Mouse (Mus musculus) CD8-positive naive resting alpha-beta T cell, adult 2 months (primary cell): ENCODE results near the gene Mrgprd.

Experiments
- DNase-seq, 2 experiments: peaks; one replicate each; pipeline ENCODE4 v3.0.0; 2022; ENCODE audit warnings: low read depth in 2 of 2, low spot score in 2 of 2

The Mrgprd gene

DNA sequence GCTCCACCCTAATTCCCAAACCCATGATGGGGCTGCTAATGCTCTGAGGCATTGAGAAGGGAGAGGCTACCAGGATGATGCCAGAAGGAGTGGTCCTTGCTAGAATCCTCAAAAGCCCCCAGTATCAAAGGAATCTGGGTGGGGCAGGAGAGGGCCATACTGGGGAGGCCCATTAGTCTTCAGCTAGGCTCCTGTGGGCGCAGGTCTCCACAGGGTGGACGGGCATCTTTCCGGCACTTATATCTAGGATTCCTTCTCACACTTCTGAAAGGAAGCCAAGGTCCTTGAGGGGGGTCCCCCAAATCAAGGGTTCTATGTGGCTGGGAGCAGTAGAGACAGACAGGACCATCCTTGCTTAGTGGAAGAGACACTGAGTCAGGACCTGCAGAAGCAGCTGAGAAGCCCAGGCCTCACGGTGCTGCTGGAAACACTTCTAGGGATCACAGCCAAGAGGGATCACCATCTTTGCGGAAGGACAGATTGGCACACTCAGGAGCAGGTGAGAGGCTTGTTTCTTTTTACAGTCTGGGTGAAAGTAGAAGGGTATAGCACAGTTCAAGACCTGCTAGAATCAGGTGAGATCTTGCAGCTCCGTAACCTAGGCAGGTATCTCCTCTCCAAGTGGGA, at the start of gene Mrgprd:
TSS of gene Mrgprd (plus strand) at position 51 of the 627 bp plus-strand sequence.
- DNase-seq, result no peak

DNA sequence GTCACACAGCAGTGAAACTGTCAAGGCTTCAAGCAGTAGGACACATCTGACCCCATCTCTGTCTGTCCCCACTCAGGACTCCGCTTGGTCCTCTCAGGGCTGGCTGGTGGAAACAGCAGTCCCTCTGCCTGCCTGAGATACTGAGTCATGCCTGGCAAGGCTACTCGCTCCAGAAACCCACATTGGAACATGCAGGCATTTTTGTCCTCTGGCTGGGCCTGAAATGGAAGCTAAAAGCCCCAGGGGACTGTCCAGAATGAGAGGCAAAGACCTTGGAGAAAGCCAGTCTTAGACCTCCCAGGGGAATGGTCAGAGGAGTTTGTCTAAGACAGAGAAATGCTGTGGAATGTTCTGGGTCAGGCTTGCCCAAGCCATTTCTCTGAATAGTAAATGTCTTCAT, 48.6 kb upstream of the Mrgprd start:
- DNase-seq, result no peak

DNA sequence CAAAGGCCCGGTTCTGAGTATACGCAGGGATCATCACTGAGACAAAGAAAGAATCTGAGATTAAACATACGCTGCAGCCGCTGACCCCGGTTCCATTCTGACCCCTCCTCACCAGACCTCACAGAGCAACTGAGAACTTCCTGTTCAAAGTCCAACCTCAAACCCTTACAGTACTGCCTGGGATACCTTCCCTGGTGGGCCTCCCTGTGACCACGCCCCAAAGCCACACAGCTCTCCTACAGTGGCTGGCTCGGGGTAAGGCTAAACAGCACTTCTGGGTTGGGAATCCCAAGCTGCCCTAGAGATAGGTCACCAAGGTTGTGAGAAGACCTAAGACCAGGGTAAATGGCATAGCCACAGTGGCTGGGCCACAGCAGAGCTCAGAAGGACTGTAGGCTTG, 45.7 kb upstream of the Mrgprd start:
- no peak for DNase-seq

DNA sequence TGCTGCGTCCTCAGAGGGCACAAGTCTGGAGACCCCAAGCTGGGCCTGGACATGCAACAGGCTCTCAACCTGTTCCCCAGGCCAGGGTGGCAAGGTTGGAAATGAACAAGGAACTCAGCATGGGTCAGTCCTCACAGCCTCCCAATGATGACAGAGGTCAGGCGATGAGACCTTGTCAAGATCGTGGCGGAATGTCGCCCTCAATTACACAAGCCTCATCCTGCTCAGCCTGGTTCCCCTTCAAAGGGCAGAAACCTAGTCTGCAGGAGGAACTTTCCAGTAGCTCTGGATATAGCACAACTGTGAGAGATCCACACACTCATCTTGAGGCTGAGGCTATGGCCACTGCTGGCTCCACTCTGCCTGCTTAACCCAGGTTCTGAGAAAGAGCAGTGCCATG, 43.7 kb upstream of the Mrgprd start:
- no peak for DNase-seq

DNA sequence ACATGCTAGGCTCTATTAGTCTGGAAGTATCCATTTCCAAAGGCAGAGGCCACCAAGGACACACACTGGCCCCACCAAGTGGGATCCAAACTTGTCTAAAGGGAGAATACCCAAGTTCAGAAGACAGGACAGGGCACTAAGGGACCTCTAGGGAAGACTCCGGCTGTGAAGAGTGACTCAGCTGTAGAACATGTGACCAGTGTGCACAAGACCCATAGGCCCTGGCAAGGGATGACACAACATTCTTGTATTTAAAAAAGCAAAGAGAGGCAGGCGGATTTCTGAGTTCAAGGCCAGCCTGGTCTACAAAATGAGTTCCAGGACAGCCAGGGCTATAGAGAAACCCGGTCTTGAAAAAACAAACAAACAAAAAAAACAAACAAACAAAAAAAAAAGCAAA, 39.1 kb upstream of the Mrgprd start:
- DNase-seq, result no peak

DNA sequence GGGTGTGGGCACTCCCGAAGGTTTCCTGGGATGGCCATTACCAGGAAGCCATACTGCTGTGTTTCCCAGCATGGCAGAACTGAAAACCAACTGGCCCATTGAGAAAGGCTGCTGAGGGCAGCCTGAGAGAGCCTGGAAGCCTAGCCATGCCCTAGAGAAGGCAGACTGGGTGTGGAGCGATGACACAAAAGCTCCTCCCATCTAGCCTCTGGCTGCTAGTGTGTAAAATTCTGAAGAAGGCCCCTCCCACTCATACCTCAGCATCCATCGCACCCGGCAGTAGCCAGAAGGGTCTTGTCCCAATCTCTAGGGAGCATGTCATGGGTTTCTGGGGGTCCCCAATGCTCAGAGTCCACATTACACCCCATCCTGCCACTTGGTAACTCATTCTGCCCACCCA, 33.2 kb upstream of the Mrgprd start:
- no peak for DNase-seq

DNA sequence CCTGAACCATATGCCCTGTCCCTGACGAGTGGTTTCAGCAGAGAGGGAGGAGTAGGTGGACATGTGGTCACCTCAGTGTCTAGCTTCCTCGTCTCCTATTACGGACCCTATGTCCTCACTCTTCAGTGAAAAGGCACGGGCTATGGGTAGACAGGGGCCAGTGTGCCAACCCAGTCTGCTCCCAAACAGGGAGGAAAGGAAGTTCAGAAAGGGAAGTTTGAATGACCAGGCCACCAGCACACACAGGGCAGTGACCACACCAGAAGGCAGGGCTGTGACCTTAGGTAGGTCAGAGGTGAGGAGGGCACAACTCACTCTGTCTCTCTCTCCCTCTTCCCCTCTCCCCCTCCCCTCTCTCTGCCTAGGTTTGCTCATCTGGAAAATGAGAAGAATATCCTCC, 31.6 kb upstream of the Mrgprd start:
- no peak for DNase-seq

DNA sequence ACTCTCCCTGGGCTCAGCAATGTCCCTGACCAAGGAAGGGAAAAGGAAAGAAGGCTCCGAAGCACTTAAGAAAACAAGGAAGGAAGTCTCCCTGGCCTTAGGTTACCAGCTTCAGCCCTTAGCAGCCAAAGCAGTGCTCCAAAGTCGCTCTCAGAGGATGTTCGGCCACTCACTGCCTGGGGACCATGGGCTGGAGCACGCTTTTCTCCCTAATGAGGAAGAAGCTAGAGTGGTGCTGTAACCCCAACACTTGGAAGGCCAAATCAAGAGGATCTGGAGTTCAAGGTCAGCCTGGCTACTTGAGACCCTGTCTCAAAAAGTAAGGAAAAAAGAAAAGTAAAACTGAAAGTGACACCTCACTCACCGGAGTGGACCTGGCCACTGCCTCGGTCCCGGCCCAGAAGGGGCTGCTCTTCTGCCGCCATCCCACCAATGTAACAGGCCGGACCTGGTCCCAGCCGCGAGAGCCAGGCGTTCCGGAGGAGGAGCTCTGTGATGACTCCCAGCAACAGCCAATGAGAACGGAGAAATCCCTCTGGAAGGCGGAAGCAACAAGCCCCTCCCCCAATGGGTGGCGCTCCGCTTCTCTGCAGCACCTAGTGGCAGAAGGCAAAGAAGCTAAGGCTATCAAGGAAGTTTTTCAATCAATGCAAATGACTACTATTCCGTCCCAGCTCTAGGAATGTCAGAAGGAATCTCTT, 31.0 kb upstream of the Mrgprd start, which contains the start of gene Tpcn2:
TSS of gene Tpcn2 (minus strand) at position 525 of the 701 bp plus-strand sequence.
- peak; percentile 80 to 84 for DNase-seq

DNA sequence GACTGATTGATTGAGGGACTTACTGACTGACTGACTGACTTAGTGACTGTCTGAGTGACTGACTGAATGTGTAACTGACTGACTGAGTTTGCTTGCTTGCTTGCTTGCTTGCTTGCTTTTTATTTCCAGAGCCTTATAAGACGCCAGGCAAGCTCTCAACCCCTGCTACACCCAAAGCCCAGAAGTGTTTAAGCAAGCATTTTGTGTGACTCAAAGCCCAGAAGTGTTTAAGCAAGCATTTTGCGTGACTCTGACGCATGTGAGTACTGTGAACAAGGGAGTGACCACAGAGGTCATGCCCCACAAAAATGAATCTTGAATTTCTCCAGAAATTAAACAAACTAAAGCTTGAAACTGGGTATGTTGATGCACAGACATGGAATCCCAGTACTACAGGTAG, 30.3 kb upstream of the Mrgprd start:
- no peak for DNase-seq

DNA sequence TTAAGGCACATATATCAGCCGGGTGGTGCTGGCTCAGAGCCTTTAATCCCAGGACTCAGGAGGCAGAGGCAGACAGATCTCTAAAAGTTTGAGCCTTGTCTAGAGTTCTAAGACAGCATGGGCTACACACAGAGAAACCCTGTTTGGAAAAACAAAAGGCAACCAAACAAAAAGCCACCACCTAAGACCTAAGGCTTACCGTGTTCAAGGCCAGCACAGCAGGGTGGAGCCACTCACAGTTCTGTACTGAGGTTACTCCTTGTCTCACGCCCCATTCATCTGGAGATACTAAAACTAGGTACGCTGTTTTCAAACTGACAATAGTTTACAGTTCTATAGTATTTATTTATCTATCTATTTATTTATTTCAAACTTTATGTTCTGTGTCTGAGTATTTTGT, 29.2 kb upstream of the Mrgprd start:
- DNase-seq, result no peak

DNA sequence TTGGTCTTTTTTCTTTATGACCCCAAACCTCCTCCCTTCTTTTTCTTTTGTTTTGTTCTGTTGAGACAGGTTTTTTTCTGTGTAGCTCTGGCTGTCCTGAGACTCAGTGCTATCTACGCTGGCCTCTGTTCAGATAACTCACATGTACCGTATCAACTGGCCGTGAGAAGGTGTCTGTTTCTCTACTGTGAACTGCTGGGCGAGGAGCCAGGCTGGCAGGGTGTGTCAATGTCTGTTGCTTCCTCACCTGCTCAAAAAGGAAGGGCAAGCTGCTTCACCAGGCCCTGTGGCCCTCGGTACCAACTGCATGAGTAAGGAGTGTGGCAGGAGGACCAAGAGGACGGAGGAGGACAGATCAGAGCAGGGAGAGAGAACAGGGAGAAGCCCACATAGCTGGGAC, 27.2 kb upstream of the Mrgprd start:
- DNase-seq, result no peak

DNA sequence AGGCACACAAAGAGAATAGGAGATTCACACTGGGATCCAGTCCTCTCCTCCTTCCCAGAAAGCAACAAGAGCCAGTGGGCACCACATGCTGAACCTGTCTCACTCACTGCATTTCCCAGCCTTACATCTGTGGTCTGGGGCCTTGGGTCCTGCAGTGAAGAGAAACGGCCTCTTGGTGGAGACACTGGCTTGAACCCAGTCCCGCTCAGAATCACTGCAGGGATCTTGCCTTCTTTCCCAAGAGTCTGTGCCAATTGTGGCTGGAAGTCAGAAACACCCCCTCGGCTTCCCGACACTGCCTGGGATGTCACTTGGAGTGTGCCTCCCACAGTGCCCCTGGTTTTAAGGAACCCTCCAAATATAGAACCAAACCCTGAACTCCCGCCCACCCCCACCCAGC, 25.3 kb upstream of the Mrgprd start:
- no peak for DNase-seq

DNA sequence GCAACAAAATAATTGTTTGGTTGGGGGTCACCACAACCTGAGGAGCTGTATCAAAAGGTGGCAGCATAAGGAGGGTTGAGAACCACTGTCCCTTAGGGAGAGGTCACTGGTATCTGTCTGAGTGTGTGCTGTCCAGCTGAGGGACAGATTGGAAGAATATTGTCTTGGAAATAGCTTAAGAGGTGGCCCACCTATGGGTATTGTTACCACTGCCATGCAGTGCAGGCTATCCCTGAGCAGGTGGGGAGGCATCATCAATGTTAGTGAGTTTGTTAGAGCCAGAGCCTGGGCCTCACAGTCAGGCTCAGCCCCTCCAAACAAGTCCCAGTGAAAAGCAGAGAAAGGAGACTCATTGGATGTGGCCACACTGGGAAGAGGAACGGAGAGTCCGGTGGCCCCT, 22.8 kb upstream of the Mrgprd start:
- DNase-seq, result no peak

DNA sequence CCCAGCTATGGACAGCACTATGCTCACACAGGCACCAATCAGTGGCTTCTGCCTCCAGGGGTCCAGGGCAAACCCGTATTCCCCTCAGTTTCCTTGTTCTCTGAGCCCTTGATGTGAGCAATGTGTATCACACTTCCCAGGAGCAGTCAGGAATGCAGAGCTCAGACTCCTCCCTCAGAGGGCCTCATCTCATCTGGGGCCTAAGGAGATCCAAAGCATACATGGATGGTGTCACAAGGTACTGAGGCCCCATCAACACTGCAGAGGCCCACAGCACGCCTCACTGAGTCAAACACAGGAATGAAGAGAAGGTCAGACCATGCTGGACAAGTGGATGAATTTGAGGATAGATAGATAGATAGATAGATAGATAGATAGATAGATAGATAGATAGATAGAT, 21.9 kb upstream of the Mrgprd start:
- DNase-seq, result no peak

DNA sequence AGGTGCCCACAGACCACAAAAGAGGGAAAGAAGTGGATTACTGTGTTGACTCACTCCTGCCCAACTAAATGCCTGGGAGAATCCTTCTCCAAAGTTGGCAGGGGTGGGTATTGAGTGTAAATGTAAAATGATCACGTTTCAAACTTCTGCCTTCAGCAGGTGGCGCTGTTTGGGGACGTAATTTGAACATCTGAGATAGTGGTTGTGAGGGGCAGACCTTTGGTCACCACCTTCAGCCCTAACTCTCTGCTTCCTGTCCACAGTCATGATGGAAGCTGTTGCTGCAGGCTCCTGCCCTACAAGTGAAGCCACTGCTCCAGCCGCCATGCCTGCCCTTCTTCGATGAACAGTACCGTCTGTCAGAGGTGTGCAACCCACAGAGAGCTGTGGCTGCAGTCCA, 20.8 kb upstream of the Mrgprd start:
- no peak for DNase-seq

DNA sequence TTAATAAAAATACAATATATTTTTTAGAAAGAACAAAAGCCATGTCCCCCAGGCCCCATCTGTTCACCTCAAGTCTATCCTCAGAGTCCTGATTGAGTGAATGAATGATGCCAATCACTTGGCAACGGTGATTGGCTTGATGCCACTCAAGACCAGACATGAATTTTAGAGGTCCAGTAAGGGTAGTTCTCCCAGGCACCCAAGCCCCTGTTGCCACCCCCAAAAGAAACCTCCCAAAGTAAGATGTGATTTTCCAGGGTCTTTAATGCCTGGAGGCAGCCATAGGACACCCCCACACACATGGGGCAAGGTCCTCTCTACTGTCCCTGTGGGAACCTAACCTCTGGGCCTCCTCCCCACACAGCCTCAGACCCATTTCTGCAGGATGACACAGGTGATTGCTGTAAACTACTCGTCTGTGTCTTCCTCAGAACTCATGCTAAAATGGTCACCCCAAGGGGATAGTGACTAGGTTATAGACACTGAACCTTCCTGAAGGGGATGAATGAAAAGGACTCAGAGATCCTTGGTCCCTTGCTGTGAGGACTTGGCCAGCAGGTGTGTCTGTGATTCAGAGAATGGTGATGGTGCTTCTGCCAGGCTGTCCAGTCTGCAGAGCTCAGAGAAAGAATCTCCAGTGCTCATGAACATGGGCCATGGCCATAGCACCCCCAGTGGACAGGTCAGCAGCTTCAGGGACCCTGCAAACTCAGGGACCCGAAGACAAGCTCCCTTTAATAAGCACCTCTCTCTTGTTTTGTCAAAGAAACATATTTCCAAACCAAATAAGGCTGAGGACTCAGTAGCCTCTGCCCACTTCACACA, 15.8 kb upstream of the Mrgprd start:
- DNase-seq, result no peak

DNA sequence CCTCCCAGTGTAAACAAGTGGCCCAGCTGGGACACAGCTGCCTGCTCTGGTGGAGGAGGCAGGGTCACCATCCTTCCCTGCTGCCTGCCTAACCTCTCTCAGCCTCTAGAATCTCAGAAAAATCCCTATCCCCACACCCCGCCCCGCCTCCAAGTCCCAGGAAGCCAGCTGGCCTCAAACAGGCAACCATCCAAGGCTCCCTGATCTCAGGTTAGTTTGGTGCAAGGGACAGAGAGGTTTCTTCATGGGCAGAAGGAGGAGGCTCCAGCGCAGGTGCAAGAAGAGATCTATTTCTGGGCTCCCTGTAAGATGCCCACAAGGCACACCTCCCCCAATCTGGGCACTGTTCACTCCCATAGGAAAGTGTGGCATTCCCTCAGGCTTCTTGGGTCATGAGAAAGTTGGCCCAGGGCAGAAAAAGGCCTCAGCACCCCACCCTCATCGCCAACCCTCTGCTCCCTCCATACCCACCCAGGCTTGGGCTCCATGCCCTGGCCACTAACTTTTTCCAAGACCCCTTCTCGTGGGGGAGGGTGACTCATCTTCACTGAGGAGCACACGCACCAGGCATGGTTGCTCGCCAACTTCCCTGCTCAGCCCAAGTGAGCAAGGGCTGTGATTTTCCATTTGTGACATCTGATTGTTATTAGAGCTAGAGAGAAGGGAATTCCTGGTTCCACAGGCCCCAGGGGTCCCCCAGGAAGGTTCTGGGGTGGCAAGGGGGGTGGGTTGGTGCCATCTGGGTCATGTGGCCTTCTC, 14.9 kb upstream of the Mrgprd start:
- DNase-seq, result no peak

DNA sequence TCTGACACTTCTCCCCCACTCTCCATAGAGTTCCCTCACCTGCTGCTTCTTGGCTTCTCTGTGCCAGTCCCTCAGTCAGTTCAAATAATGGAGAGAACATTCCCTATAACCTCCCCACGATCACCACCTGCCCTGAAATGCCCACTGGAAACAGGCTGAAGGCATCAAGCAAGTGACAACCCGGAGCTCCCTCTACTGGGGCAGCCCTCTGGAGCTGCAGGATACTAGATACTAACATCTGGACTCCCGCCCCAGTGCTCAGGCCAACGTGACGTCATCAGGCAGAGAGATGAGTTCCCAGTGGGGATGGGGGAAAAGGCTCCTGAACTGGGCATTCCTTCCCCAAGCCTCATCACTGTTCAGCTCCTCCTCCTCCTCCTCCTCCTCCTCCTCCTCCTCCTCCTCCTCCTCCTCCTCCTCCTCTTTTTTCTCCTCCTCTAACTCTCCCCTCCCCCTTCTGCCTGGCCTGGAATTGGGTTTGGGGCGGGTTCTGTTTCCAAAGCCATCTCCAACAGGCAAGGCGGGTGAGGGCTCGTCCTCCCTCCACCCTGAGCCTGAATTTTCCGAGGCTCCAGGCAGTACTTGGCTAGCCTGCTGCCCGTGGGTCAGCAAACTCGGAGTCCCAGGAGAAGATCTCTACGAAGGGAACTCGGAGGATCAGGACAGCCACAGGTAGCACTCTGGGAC, 14.2 kb upstream of the Mrgprd start, which contains the start of gene Mrgprf:
TSS of gene Mrgprf (plus strand) at position 508 of the 687 bp plus-strand sequence.
- DNase-seq, result no peak

DNA sequence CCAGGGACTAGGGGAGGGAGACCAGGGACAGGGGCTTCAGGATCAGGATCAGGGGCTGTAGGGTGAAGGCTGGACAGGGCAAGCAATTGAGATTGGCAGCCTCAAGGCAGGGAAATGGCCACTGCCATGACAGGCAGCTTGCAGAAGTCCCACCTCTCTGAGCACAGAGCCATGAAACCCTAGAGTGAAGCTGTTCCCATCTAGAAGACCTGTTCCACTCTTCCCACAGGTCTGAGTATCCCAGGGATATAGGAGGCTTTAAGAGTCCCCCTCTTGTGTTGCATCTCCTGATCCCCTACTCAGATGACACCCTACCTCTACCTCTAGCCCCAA, 13.7 kb upstream of the Mrgprd start:
- DNase-seq, result no peak

DNA sequence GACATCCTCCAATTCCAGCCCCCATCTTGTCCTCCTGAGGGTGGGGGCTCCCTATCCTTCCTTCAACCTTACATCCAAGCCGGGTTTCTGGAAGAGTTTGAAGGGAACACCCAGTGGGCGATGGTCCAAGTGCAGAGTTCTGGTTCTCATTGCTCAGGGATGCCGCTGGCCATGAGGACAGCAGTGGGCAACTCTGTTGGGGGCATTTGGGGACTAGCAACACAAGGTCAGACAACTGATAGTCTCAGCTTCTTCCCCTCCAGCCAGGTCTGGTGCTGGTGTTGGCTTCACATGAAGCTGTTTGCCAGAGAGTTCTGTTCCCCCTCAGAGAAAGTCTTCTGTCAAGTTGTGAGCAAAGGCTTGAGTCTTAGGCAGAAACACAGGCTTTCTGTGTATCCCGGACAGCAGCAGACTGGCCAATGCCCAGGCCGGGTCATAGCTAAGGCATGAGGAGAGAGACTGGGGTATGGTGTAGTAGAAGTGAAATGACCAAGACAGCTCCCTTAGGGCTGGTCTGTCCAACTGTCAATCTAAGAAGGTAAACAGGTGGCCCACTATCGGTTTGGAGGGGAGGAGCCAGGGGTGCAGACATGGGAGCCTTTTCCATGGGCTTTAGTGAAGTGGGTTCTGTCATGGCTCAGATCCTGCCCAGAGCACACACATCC, 13.2 kb upstream of the Mrgprd start:
- no peak for DNase-seq
